Mouse (Mus musculus): ENCODE measurements around the gene Ifngr1.

DNA sequence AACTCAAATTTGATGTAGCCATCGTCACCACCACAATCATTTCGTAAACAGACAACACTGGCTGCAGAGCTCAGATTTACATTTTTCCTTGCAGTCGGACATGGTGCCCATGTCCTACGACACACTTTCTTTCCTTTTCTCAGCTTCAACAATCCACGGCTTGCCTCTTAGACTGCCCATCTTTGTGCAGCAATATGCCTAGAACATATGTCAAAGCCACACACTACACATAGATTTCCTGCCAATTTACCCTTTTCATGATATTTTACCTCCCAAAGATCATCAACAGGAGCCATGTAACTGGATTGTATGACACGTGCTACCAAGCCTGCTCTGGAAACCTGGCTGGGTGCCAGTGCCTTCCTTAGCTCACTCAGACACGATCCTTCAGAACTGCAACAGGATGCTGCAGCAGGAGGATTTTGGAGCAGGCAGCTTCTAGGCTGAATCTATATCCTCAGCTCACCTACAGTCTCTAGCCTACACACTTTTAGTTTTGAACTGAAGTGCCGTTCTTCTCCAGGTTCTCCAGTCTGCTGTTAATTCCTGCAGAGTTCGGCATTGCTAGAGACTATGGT lies 13.3 kb upstream of the Ifngr1 start:
- TF ChIP-seq POLR2A (IDR thresholded peaks at IDR 0.05; ENCODE audit: borderline replicate concordance, extremely low read depth, low read depth, low read length) (no peak), CTCF (IDR thresholded peaks at IDR 0.05; ENCODE audit: insufficient read depth, low read length) (no peak)

All from lung, adult 2 months (tissue).